Mouse (Mus musculus) kidney, adult 8-10 months (tissue): ENCODE data around the gene Hibadh.
"Not testable (repeated sequence)": the region's sequence is repeated elsewhere in the genome, so short reads cannot be mapped to it uniquely, and the experiment has no call there.

ENCODE experiments used
- DNase-seq, 2 experiments: peaks; one replicate each; pipeline ENCODE4 v3.0.0; 2022

Gene Hibadh

GRCm38 (mm10) chr6:52640224-52640712, at the start of gene Hibadh:
Gene Hibadh (minus strand): TSS chr6:52640389.
- DNase-seq, result peak; percentile 98 to 99

- peak; percentile 47 to 64 for DNase-seq
Measured at GRCm38 (mm10) chr6:52686901-52687500, 46.8 kb upstream of the Hibadh start.

GRCm38 (mm10) chr6:52682607-52683006, 42.4 kb upstream of the Hibadh start:
- DNase-seq, result no peak

GRCm38 (mm10) chr6:52681847-52682485, 41.8 kb upstream of the Hibadh start:
- peak; percentile 39 to 57 for DNase-seq

- DNase-seq, result peak in 1 of 2 experiments; percentile 61
Measured at GRCm38 (mm10) chr6:52680458-52681032, 40.4 kb upstream of the Hibadh start.

GRCm38 (mm10) chr6:52679565-52679964, 39.4 kb upstream of the Hibadh start:
- peak; percentile 70 to 89 for DNase-seq

GRCm38 (mm10) chr6:52677534-52677933, 37.3 kb upstream of the Hibadh start:
- DNase-seq, result not testable (repeated sequence)

GRCm38 (mm10) chr6:52675222-52675921, 35.2 kb upstream of the Hibadh start:
- DNase-seq, result peak; percentile 53 to 79

- DNase-seq, result peak; percentile 69 to 72
Measured at GRCm38 (mm10) chr6:52674541-52674940, 34.4 kb upstream of the Hibadh start.

GRCm38 (mm10) chr6:52673706-52674105, 33.5 kb upstream of the Hibadh start:
- no peak for DNase-seq

GRCm38 (mm10) chr6:52672539-52672938, 32.4 kb upstream of the Hibadh start:
- no peak for DNase-seq

- no peak for DNase-seq
Measured at GRCm38 (mm10) chr6:52671791-52672190, 31.6 kb upstream of the Hibadh start.

GRCm38 (mm10) chr6:52669878-52670277, 29.7 kb upstream of the Hibadh start:
- DNase-seq, result not testable (repeated sequence)

GRCm38 (mm10) chr6:52667641-52668040, 27.5 kb upstream of the Hibadh start:
- peak; percentile 33 to 47 for DNase-seq

- peak; percentile 31 to 36 for DNase-seq
Measured at GRCm38 (mm10) chr6:52663021-52663420, 22.8 kb upstream of the Hibadh start.

GRCm38 (mm10) chr6:52655266-52655665, 15.1 kb upstream of the Hibadh start:
- DNase-seq, result no peak

GRCm38 (mm10) chr6:52648806-52649205, 8.6 kb upstream of the Hibadh start:
- DNase-seq, result no peak

- DNase-seq, result no peak
Measured at GRCm38 (mm10) chr6:52648031-52648430, 7.8 kb upstream of the Hibadh start.

GRCm38 (mm10) chr6:52645926-52646325, 5.7 kb upstream of the Hibadh start:
- DNase-seq, result no peak

- DNase-seq, result no peak
Measured at GRCm38 (mm10) chr6:52642152-52642551, 2.0 kb upstream of the Hibadh start.

- DNase-seq, result no peak
Measured at GRCm38 (mm10) chr6:52641076-52641475, 887 bp upstream of the Hibadh start.

- DNase-seq, result peak; percentile 54 to 56
Measured at GRCm38 (mm10) chr6:52639546-52640223, 504 bp downstream of the Hibadh start.
